Mouse (Mus musculus) neural tube, embryonic 11.5 days (tissue): ENCODE results near the gene Taf12. TPM values are rescaled to one million over a fixed set of nuclear protein-coding genes. Genes with fewer than 3 reads are reported as not detected.
"Not testable (repeated sequence)": the region's sequence is repeated elsewhere in the genome, so short reads cannot be mapped to it uniquely, and the experiment has no call there.

ENCODE experiments used
- ATAC-seq: fragments of 200-750 bp; cut with Nextera tagmentation; 2 replicates; pipeline ENCODE4 v1.8.0; 2017; ENCODE audit warnings: moderate number of reproducible peaks, mild to moderate bottlenecking, moderate TSS enrichment, moderate library complexity; ENCODE audit not compliant: insufficient read depth, low FRiP score, low TSS enrichment
- DNase-seq: peaks from one replicate; pipeline ENCODE4 v3.0.0-alpha.2; 2015; ENCODE audit warnings: low spot score
- H3K27ac ChIP-seq: fragments of 300-500 bp; sonication (generic); 2 replicates; pipeline ENCODE4 v1.5.1; 2014; ENCODE audit warnings: low read depth, mild to moderate bottlenecking, low read length
- H3K27me3 ChIP-seq: fragments of 300-500 bp; sonication (generic); 2 replicates; pipeline ENCODE4 v1.6.1; 2014; ENCODE audit warnings: mild to moderate bottlenecking, low read length, mixed read lengths; ENCODE audit not compliant: control insufficient read depth, insufficient read depth
- H3K36me3 ChIP-seq: fragments of 300-500 bp; sonication (generic); 2 replicates; pipeline ENCODE4 v1.6.1; 2014; ENCODE audit warnings: mild to moderate bottlenecking, low read length, moderate library complexity, mixed read lengths; ENCODE audit not compliant: control insufficient read depth, insufficient read depth
- H3K4me1 ChIP-seq: fragments of 300-500 bp; sonication (generic); 2 replicates; pipeline ENCODE4 v1.6.1; 2014; ENCODE audit warnings: low read length, mixed read lengths; ENCODE audit not compliant: control insufficient read depth, insufficient read depth
- H3K4me2 ChIP-seq: fragments of 300-500 bp; sonication (generic); 2 replicates; pipeline ENCODE4 v1.6.1; 2014; ENCODE audit warnings: low read depth, mild to moderate bottlenecking, moderate library complexity
- H3K4me3 ChIP-seq: fragments of 300-500 bp; sonication (generic); 2 replicates; pipeline ENCODE4 v1.5.1; 2014; ENCODE audit warnings: low read depth, low read length
- H3K9ac ChIP-seq: fragments of 300-500 bp; sonication (generic); 2 replicates; pipeline ENCODE4 v1.6.1; 2014; ENCODE audit warnings: mild to moderate bottlenecking, low read length
- H3K9me3 ChIP-seq: fragments of 300-500 bp; sonication (generic); 2 replicates; pipeline ENCODE4 v1.6.1; 2016; ENCODE audit warnings: low read length; ENCODE audit not compliant: control insufficient read depth
- WGBS: fragments of 180-500 bp; shearing (Covaris S2); extraction: QIAGEN DNeasy Blood & Tissue Kit; methylation state at CpG from one replicate; pipeline ENCODE4 v1.1.7; 2014; 5-methylcytosine and 5-hydroxymethylcytosine counted together
- polyA plus RNA-seq: library from polyadenylated mRNA; unstranded; fragments of >200 nt; fragmentation: Nextera tagmentation; extraction: Ambion mirVana; gene quantifications from 2 replicates; pipeline ENCODE4 v1.2.1, GENCODE M21; 2014

The Taf12 gene
- polyA plus RNA-seq, 1 experiment from 2014 or later, result 59.7 TPM

- H3K4me2 ChIP-seq, result no peak overlapping the region
- no peaks in the 10 kb centered on the region for H3K36me3 ChIP-seq
- DNase-seq, result no peak
- no peak for ATAC-seq
- H3K4me3 ChIP-seq, result no peak overlapping the region
- H3K27ac ChIP-seq, result no peak overlapping the region
- no peaks in the 10 kb centered on the region for H3K9me3 ChIP-seq
- H3K9ac ChIP-seq, result no peak overlapping the region
- H3K27me3 ChIP-seq, result no peaks in the 10 kb centered on the region
- 0 out of 2 replicates have a peak, but pooled peaks cover 6% of the 10 kb centered on the region for H3K4me1 ChIP-seq
- 93% methylated on average over 7 of the region's 7 CpGs for WGBS
Measured at GRCm38 (mm10) chr4:132263313-132263712, 10.9 kb upstream of the Taf12 start.

DNA sequence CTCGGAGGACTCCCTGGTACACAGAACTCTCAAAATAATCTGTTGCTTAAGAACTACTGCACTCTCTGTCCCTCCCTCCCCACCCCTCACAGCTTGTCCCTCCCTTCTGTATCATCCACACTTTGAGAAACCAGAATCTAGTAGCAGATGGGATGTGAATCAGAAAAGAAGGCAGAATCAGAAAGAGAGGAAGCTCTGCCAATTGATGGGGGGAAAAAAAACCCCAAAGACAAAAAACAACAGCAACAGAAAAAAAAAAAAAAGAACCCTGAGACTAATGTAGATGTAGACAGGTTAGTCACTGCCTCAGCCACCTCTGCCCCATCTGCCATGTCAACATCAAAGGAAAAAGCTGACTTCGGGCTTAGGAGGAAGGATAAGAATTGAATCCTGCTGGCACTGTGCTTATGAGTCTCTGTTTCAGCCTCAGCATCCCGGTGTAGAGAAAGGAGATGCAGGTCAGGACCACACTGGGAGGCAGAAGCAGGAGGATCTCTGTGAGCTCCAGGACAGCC lies 7.3 kb upstream of the Taf12 start:
- no peak overlapping the region for H3K27ac ChIP-seq
- no peak overlapping the region for H3K9ac ChIP-seq
- H3K4me1 ChIP-seq, result no peaks in the 10 kb centered on the region
- no peaks in the 10 kb centered on the region for H3K36me3 ChIP-seq
- ATAC-seq (no peak), DNase-seq (no peak)
- H3K27me3 ChIP-seq, result no peaks in the 10 kb centered on the region
- H3K4me2 ChIP-seq, result no peak overlapping the region
- WGBS, result 76% methylated on average over 3 of the region's 3 CpGs
- no peak overlapping the region for H3K4me3 ChIP-seq
- H3K9me3 ChIP-seq, result no peaks in the 10 kb centered on the region

DNA sequence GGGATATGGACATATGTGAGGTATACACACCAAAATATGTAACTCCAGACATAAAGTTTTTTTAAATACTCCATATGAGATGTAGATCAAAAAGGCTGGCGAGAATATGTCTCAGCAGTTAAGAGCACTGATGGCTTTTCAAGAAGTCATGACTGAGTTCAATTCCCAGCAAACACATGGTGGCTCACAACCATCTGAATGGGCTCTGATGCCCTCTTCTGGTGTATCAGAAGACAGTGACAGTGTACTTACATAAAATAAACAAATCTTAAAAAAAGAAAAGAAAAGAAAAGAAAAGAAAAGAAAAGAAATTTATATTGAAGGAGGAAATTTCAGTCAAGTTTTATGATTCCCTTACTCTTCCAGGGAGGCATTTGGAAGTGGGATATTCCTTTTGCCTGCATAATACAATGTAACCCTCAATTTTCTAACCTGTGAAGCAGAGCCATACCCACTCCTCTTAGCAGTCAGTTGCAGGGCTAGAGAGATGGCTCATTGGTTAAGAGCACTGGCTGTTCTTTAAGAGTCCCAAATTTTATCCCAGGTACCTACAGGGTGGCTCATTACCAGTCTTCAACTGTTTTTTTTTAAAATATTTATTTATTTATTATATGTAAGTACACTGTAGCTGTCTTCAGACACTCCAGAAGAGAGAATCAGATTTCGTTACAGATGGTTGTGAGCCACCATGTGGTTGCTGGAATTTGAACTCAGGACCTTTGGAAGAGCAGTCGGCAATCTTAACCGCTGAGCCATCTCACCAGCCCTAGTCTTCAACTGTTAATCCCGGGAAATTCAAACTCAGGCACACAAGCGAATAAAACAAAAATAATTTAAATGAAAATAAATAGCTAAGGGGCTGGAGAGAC lies 5.1 kb upstream of the Taf12 start:
- 20% methylated on average over 6 of the region's 6 CpGs for WGBS
- no peak for ATAC-seq

GRCm38 (mm10) chr4:132269740-132270560 lies 4.2 kb upstream of the Taf12 start:
- no peaks in the 10 kb centered on the region for H3K27me3 ChIP-seq
- ATAC-seq, result peak; percentile 81
- H3K4me3 ChIP-seq, result 0 out of 2 replicates have a peak overlapping the region, but pooled peaks have one; percentile 9
- H3K36me3 ChIP-seq, result no peaks in the 10 kb centered on the region
- under 1% methylated on average over 35 of the region's 35 CpGs for whole genome bisulfite sequencing
- no peaks in the 10 kb centered on the region for H3K9me3 ChIP-seq
- DNase-seq, result peak; percentile 92
- peak overlapping the region; percentile 84 for H3K27ac ChIP-seq
- H3K4me1 ChIP-seq, result peaks cover 2% of the 10 kb centered on the region; the same call in 1 of the 2 replicates
- peak overlapping the region; percentile 28 for H3K4me2 ChIP-seq
- peak overlapping the region; percentile 51 for H3K9ac ChIP-seq

More for the DNA sequence above, 5.1 kb upstream of the Taf12 start:
- Histone ChIP-seq H3K9me3 (no peaks in the 10 kb centered on the region), H3K4me1 (0 out of 2 replicates have a peak, but pooled peaks cover 2% of the 10 kb centered on the region), H3K27ac (no peak overlapping the region), H3K4me2 (no peak overlapping the region), H3K27me3 (no peaks in the 10 kb centered on the region), H3K36me3 (no peaks in the 10 kb centered on the region), H3K9ac (no peak overlapping the region), H3K4me3 (no peak overlapping the region)
- DNase-seq, result no peak

GRCm38 (mm10) chr4:132273166-132273565 lies 1.0 kb upstream of the Taf12 start:
- no peak for DNase-seq
- no peak for ATAC-seq
- Histone ChIP-seq H3K9ac (no peak overlapping the region), H3K27ac (no peak overlapping the region), H3K36me3 (no peaks in the 10 kb centered on the region), H3K27me3 (no peaks in the 10 kb centered on the region), H3K4me1 (peaks cover 6% of the 10 kb centered on the region; the same call in 1 of the 2 replicates), H3K9me3 (no peaks in the 10 kb centered on the region), H3K4me2 (no peak overlapping the region; the same call in 1 of the 2 replicates), H3K4me3 (no peak overlapping the region)
- 70% methylated on average over 2 of the region's 2 CpGs for WGBS

- H3K4me1 ChIP-seq, result peaks cover 6% of the 10 kb centered on the region; the same call in 1 of the 2 replicates
- H3K4me3 ChIP-seq, result no peak overlapping the region
- H3K36me3 ChIP-seq, result no peaks in the 10 kb centered on the region
- no peak overlapping the region for H3K27ac ChIP-seq
- 93% methylated on average over 3 of the region's 3 CpGs for WGBS
- no peak for ATAC-seq
- no peak for DNase-seq
- no peaks in the 10 kb centered on the region for H3K9me3 ChIP-seq
- no peak overlapping the region for H3K4me2 ChIP-seq
- H3K9ac ChIP-seq, result no peak overlapping the region
- H3K27me3 ChIP-seq, result no peaks in the 10 kb centered on the region
Measured at GRCm38 (mm10) chr4:132275949-132276348, 1.8 kb downstream of the Taf12 start.

DNA sequence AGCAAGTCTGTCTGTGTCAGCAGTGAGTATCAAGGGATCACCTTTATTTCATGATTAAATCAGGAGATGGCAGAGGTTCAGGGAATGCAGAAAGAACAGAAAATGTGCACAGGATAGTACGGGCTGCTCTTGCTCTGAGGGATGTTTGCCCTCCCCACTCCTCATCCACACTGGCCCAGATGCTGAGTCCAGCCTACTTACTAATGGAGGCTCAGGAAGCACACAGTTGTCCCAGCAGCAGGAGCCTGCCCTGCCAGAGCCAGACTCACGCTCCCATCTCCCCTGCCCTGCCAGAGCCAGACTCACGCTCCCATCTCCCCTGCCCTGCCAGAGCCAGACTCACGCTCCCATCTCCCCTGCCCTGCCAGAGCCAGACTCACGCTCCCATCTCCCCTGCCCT lies 14.7 kb downstream of the Taf12 start:
- ATAC-seq, H3K27me3 ChIP-seq, DNase-seq, H3K36me3 ChIP-seq, H3K27ac ChIP-seq, H3K9me3 ChIP-seq, H3K4me3 ChIP-seq, H3K9ac ChIP-seq, H3K4me1 ChIP-seq, H3K4me2 ChIP-seq: not testable (repeated sequence)
- 79% methylated on average over 3 of the region's 5 CpGs for WGBS

DNA sequence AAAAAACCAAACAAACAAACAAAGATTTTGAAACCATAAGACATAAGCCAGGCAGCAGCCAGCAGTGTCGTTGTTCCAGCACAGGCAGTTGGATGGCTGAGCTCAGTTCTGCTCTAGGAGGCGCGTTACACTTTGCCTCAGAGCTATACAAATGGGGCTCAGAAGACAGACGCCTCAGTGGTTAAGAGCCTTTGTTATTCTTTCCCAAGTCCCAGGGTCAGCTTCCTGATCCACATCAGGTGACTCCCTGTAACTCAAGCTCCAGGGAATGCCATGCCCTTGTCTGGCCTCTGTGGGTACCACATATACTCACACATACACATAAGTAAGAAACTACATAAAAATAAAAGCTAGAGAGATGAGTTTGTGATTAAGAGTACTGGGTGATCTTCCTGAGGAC lies 16.9 kb downstream of the Taf12 start:
- H3K4me1 ChIP-seq, result no peaks in the 10 kb centered on the region

More for the DNA sequence above, 16.9 kb downstream of the Taf12 start:
- Histone ChIP-seq H3K4me3 (no peak overlapping the region), H3K4me2 (no peak overlapping the region), H3K27me3 (no peaks in the 10 kb centered on the region), H3K9ac (no peak overlapping the region), H3K36me3 (peaks cover 7% of the 10 kb centered on the region; the same call in 1 of the 2 replicates), H3K9me3 (no peaks in the 10 kb centered on the region), H3K27ac (no peak overlapping the region)
- WGBS, result 93% methylated on average over 4 of the region's 4 CpGs
- DNase-seq (no peak), ATAC-seq (no peak)
